Comparison of ENCODE assay signal across 8 mouse cellular contexts in genomic region chr10:38965857-38966256, GRCm38 (mm10). TPM values are rescaled to one million over a fixed set of nuclear protein-coding genes. Genes with fewer than 3 reads are reported as not detected.
DNase-seq lines count a peak whose midpoint lies in the region; ATAC-seq and TF ChIP-seq lines count a peak whose summit lies in the region.

No protein-coding gene starts in this region.

- peaks cover 3% of the 10 kb centered on the region; the same call in 1 of the 2 replicates for H3K4me1 ChIP-seq in forebrain, embryonic 11.5 days (replicated peaks; ENCODE audit: control insufficient read depth, insufficient read depth, low read length)
- peaks cover 22% of the 10 kb centered on the region for H3K4me1 ChIP-seq in hindbrain, embryonic 13.5 days (replicated peaks)
- H3K4me1 ChIP-seq in liver, postnatal 0 days (ENCODE audit: insufficient read depth): no peaks in the 10 kb centered on the region

- DNase-seq in cerebellum, postnatal 10 days: peak; percentile 18 to 21
- DNase-seq in cerebellum, adult 18-20 months: no peak
- peak; percentile 29 for DNase-seq in ES-CJ7 (ENCODE audit: low read depth, low spot score)
- peak; percentile 52 for DNase-seq in forebrain, embryonic 11.5 days (ENCODE audit: low spot score)
- DNase-seq in liver, postnatal 0 days: no peak
- peak; percentile 8 for DNase-seq in right cerebral cortex, postnatal 4 days
- DNase-seq in layer of hippocampus, adult 8-10 months (ENCODE audit: low spot score in 2 of 2): no peak

- H3K9ac ChIP-seq in forebrain, embryonic 11.5 days (ENCODE audit: low read length): peak overlapping the region; percentile 53
- peak overlapping the region; percentile 72 for H3K9ac ChIP-seq in hindbrain, embryonic 13.5 days
- H3K9ac ChIP-seq in liver, postnatal 0 days (replicated peaks): no peak overlapping the region; the same call in 1 of the 2 replicates

- ATAC-seq in forebrain, embryonic 11.5 days (replicated peaks; ENCODE audit: low FRiP score): peak; percentile 40; the same call in 1 of the 2 replicates
- ATAC-seq in hindbrain, embryonic 13.5 days (ENCODE audit: low FRiP score): peak; percentile 44
- no peak for ATAC-seq in liver, postnatal 0 days

- peak overlapping the region; percentile 56 for H3K4me2 ChIP-seq in forebrain, embryonic 11.5 days (ENCODE audit: low read depth, low read length, severe bottlenecking)
- peak overlapping the region; percentile 72 for H3K4me2 ChIP-seq in hindbrain, embryonic 13.5 days
- peak overlapping the region; percentile 53 for H3K4me2 ChIP-seq in liver, postnatal 0 days (ENCODE audit: low read depth, low read length)

- H3K9me3 ChIP-seq in forebrain, embryonic 11.5 days (ENCODE audit: control insufficient read depth, low read length): no peaks in the 10 kb centered on the region
- no peaks in the 10 kb centered on the region for H3K9me3 ChIP-seq in hindbrain, embryonic 13.5 days
- H3K9me3 ChIP-seq in liver, postnatal 0 days (ENCODE audit: low read length): no peaks in the 10 kb centered on the region

- no peaks in the 10 kb centered on the region for H3K36me3 ChIP-seq in forebrain, embryonic 11.5 days (ENCODE audit: control insufficient read depth, insufficient read depth, low read length)
- no peaks in the 10 kb centered on the region for H3K36me3 ChIP-seq in hindbrain, embryonic 13.5 days
- H3K36me3 ChIP-seq in liver, postnatal 0 days (replicated peaks; ENCODE audit: insufficient read depth, low read length): no peaks in the 10 kb centered on the region

- no peak for TF ChIP-seq EP300 in liver, postnatal 0 days (IDR thresholded peaks at IDR 0.05; ENCODE audit: low read depth)

- no peaks in the 10 kb centered on the region for H3K27me3 ChIP-seq in forebrain, embryonic 11.5 days (ENCODE audit: control insufficient read depth, insufficient read depth, low read length)
- 0 out of 2 replicates have a peak, but pooled peaks cover 3% of the 10 kb centered on the region for H3K27me3 ChIP-seq in hindbrain, embryonic 13.5 days
- H3K27me3 ChIP-seq in liver, postnatal 0 days (ENCODE audit: insufficient read depth, low read length): 0 out of 2 replicates have a peak, but pooled peaks cover 4% of the 10 kb centered on the region

- TF ChIP-seq CTCF in liver, postnatal 0 days (IDR thresholded peaks at IDR 0.05; ENCODE audit: low read depth): no peak

- peak overlapping the region; percentile 27 for H3K4me3 ChIP-seq in forebrain, embryonic 11.5 days (ENCODE audit: low read depth, low read length)
- H3K4me3 ChIP-seq in hindbrain, embryonic 13.5 days: peak overlapping the region; percentile 45
- H3K4me3 ChIP-seq in liver, postnatal 0 days (ENCODE audit: low read depth, low read length): peak overlapping the region; percentile 42

- 8% methylated on average over 14 of the region's 14 CpGs for WGBS in forebrain, embryonic 11.5 days
- 2% methylated on average over 14 of the region's 14 CpGs for WGBS in hindbrain, embryonic 13.5 days
- 3% methylated on average over 14 of the region's 14 CpGs for WGBS in liver, postnatal 0 days (ENCODE audit: insufficient replicate concordance)

- 0 out of 2 replicates have a peak overlapping the region, but pooled peaks have one; percentile 5 for H3K27ac ChIP-seq in forebrain, embryonic 11.5 days (ENCODE audit: low read depth, low read length)
- H3K27ac ChIP-seq in hindbrain, embryonic 13.5 days: peak overlapping the region; percentile 56
- no peak overlapping the region for H3K27ac ChIP-seq in liver, postnatal 0 days (ENCODE audit: low read depth)

RNA-seq across cellular contexts. Expression of gene Lama4, which starts 0.5 kb away (rescaled TPM):
- polyA plus RNA-seq in forebrain, embryonic 11.5 days (2014; fragmentation: Nextera tagmentation; extraction: Ambion mirVana): 13.9 and 16.5 TPM in 2 replicates
- polyA plus RNA-seq in hindbrain, embryonic 13.5 days (2015; fragmentation: Nextera tagmentation; extraction: Ambion mirVana): 22.3 and 23.3 TPM in 2 replicates
- 1.7 and 2.4 TPM in 2 replicates for polyA plus RNA-seq in liver, postnatal 0 days (2015; fragmentation: Nextera tagmentation; extraction: Ambion mirVana)
- total RNA-seq in layer of hippocampus, adult 8-10 months (2022): 1 to 10 TPM; 4.8 to 8.1 (median 5.8) TPM

Comparison
In these comparisons a context has a peak if more than half of its experiments do, and no peak if none do; other contexts are left out.
1. DNase-seq: peak in cerebellum, postnatal 10 days (2 of 2), ES-CJ7 (single experiment), forebrain, embryonic 11.5 days (single experiment) and right cerebral cortex, postnatal 4 days (single experiment); none in cerebellum, adult 18-20 months (0 of 2), liver, postnatal 0 days (single experiment) and layer of hippocampus, adult 8-10 months (0 of 2).
2. Peak in every context shown above with its lines, with median percentiles within 50 percentile points of each other: H3K4me2 ChIP-seq and H3K4me3 ChIP-seq.